Mouse (Mus musculus) heart, postnatal 0 days (tissue): ENCODE results near the gene Tpte.

Experiments used
- CTCF ChIP-seq: IDR thresholded peaks from 2 replicates; pipeline ENCODE4 v1.5.1; 2016; ENCODE audit warnings: antibody characterized with exemption, control low read depth, low read depth
- EP300 ChIP-seq: IDR thresholded peaks from 2 replicates; pipeline ENCODE4 v1.6.1; 2016; ENCODE audit warnings: antibody characterized with exemption, low read depth

- TF ChIP-seq CTCF (no peak), EP300 (no peak)
Measured at GRCm38 (mm10) chr8:22264292-22264691, 18.9 kb upstream of the Tpte start.
